Mouse (Mus musculus): ENCODE results near the gene Ppp2r5e. TPM values are rescaled to one million over a fixed set of nuclear protein-coding genes. Genes with fewer than 3 reads are reported as not detected.
A peak's percentile ranks its signal among the peaks of the same experiment; 100 is the strongest.

Ppp2r5e gene
- polyA plus RNA-seq, 1 experiment from 2014 or later: 21.3 TPM

DNA sequence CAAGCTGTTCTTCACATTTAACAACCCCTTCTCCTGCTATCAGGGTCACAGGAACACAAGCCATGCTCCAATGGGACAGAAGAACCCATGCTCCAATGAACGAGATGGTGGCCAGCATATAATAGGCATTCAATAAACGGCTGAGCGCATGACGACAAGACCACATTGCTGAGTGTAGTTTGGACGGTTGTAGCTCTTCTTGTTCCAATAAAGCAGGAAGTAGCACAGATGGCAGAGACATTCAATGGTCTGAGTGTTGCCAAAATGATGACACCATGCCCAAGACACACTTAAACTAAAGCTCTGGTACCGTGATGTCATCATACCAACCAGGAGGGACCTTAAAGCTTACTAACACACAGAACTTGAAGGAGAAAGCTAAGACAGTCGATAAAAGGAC is 16.7 kb upstream of the Ppp2r5e start:
- no peak for ATAC-seq (ENCODE audit: low FRiP score, low read depth)
- Histone ChIP-seq H3K27ac (no peak overlapping the region), H3K4me2 (replicated peaks) (no peak overlapping the region), H3K9me3 (no peaks in the 10 kb centered on the region), H3K27me3 (replicated peaks) (no peaks in the 10 kb centered on the region), H3K4me3 (no peak overlapping the region), H3K4me1 (peaks cover 3% of the 10 kb centered on the region; the same call in 1 of the 2 replicates), H3K9ac (no peak overlapping the region), H3K36me3 (no peaks in the 10 kb centered on the region)
- WGBS: 80% methylated on average over 7 of the region's 7 CpGs

DNA sequence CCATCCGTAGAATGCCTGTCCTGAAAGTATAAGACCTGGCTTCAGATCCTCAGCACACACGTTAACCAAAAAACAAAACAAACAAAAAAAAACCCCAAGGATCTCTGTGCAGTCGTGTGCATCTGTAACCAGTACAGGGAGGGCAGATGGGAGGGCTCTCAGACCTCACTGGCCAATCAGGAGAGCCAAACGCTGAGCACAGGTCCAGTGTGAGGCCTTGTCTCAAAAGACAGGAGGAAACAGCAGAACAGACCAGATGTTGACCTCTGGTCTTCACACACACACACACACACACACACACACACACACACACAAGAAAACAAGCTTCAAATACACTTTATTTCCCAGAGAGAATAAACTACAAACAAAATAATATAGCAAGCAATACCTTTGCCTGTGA is 3.4 kb upstream of the Ppp2r5e start:
- no peak overlapping the region for H3K27ac ChIP-seq
- no peak overlapping the region for H3K4me3 ChIP-seq
- H3K27me3 ChIP-seq (replicated peaks): no peaks in the 10 kb centered on the region
- WGBS: 26% methylated on average over 4 of the region's 4 CpGs
- peaks cover 4% of the 10 kb centered on the region for H3K4me1 ChIP-seq
- no peak overlapping the region; the same call in 1 of the 2 replicates for H3K4me2 ChIP-seq (replicated peaks)
- H3K36me3 ChIP-seq: no peaks in the 10 kb centered on the region
- no peaks in the 10 kb centered on the region for H3K9me3 ChIP-seq
- ATAC-seq (ENCODE audit: low FRiP score, low read depth): no peak
- no peak overlapping the region for H3K9ac ChIP-seq

DNA sequence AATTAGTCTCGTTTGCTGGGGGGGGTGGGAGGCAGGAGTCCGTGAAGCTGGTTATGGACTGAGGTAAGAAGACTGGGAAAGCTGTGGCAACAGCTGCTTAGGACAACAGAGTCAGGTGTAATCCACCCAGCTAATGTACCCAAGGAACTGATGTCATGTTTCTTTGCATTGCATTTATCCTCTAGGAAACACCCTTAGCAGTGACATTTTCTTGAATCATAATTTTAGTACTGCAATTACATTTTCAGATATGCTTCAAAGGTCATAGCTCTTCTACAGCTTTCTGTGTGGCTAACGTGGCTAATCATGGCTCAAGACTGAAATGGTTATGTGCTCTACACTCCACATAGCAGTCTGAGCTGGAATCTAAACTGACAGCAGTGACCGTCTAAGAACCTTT is 2.9 kb upstream of the Ppp2r5e start:
- no peaks in the 10 kb centered on the region for H3K36me3 ChIP-seq
- ATAC-seq (ENCODE audit: low FRiP score, low read depth): no peak
- no peak overlapping the region for H3K27ac ChIP-seq
- no peaks in the 10 kb centered on the region for H3K27me3 ChIP-seq (replicated peaks)
- peaks cover 8% of the 10 kb centered on the region for H3K4me1 ChIP-seq
- H3K4me2 ChIP-seq (replicated peaks): no peak overlapping the region; the same call in 1 of the 2 replicates
- whole genome bisulfite sequencing: 81% methylated on average over 4 of the region's 4 CpGs
- H3K4me3 ChIP-seq: no peak overlapping the region
- no peak overlapping the region for H3K9ac ChIP-seq
- H3K9me3 ChIP-seq: no peaks in the 10 kb centered on the region

DNA sequence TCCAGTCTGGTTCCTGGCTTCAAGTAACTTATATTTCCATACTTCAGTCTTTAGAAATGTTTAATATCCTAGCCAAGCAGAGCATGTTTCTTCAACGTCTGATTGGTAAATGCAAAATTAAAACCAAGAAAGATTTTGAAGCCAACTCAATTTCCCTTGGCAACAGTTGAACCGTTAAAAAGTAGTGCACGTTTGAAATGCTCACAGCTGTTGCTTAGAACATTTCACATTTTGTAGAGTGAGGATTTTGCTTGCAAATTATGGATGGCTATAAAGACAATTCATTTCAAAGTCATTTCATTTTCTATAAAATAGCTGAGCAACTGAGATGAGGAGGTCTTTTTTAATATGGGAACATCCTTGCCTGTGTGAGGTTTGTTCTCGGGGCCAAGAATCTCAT is 1.7 kb upstream of the Ppp2r5e start:
- peaks cover 16% of the 10 kb centered on the region for H3K4me1 ChIP-seq
- H3K9me3 ChIP-seq: no peaks in the 10 kb centered on the region
- peaks cover 4% of the 10 kb centered on the region for H3K36me3 ChIP-seq
- no peak overlapping the region for H3K27ac ChIP-seq
- no peaks in the 10 kb centered on the region for H3K27me3 ChIP-seq (replicated peaks)
- H3K4me3 ChIP-seq: no peak overlapping the region
- H3K4me2 ChIP-seq (replicated peaks): no peak overlapping the region
- no peak for ATAC-seq (ENCODE audit: low FRiP score, low read depth)
- no peak overlapping the region for H3K9ac ChIP-seq
- 86% methylated on average over 4 of the region's 4 CpGs for WGBS

DNA sequence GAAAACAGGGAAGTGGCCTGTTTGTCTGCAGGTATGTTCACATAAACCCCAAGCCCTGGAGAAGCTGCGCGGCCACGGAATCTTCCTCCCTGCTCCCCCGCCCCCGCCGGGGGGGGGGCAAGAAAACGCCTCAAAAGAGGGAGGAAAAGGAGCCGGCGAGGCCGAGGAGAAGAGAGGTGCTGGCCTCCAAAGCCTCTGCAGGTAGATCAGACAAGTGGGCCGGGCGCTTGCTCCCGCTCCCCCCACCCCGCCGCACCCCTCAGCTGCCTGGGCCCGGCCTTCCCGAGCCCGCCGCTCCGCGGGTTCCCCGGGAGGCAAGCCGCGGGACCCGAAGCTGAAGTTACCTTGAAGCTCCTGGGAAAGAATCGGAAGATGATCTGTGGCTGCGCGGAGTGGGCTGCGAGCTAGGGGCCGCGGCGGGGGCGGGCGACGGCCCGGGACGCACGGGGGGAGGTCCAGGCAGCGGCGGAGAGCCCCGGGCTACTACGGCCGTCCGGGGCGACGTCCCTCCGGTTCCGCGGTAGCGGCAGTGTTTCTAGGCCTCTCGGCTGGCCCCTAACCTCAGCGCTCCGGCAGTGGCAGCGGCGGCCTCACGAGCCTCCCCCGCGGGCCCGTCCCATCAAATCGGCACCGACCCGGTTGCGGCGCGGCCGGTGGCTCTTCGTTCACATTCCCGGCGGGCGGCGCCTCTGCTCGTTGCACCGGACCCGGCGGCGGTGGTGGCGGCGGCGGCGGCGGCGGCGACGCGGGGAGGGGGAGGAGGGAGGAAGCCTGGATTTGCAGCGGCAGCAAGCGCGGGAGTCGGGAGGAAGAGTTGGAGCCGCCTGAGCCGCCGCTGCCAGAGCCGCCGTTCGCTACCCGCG is 523 bp downstream of the Ppp2r5e start:
- peaks cover 16% of the 10 kb centered on the region for H3K4me1 ChIP-seq
- peak overlapping the region; percentile 95 for H3K27ac ChIP-seq
- under 1% methylated on average over 87 of the region's 97 CpGs for WGBS
- no peaks in the 10 kb centered on the region for H3K27me3 ChIP-seq (replicated peaks)
- peaks cover 18% of the 10 kb centered on the region for H3K36me3 ChIP-seq
- no peaks in the 10 kb centered on the region for H3K9me3 ChIP-seq
- H3K4me2 ChIP-seq (replicated peaks): peak overlapping the region; percentile 87
- H3K9ac ChIP-seq: peak overlapping the region; percentile 93
- peak overlapping the region; percentile 87 for H3K4me3 ChIP-seq
- peak; percentile 59 for ATAC-seq (ENCODE audit: low FRiP score, low read depth)

DNA sequence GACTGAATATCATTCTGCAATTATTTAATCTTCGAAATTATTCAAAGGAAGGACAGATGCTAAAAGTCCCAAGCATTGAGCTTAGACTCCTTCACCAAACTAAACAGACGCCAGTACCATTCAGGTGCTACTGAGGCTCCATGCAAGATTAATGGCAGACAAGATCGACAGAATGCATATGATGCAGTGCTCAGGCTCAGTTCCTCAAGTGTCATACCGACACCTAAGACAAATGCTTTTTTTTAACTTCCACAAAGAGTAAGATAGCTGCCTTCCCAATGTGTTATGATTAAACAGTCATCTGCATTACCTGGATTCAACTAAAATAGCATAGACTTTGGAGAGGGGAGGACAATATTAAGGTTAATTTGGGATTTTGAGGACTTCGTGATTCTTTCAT is 1.6 kb downstream of the Ppp2r5e start:
- no peak for ATAC-seq (ENCODE audit: low FRiP score, low read depth)
- 41% methylated on average over 5 of the region's 5 CpGs for WGBS
- Histone ChIP-seq H3K36me3 (peaks cover 29% of the 10 kb centered on the region), H3K4me2 (replicated peaks) (peak overlapping the region; percentile 87), H3K9ac (peak overlapping the region; percentile 93; the same call in 1 of the 2 replicates), H3K4me3 (peak overlapping the region; percentile 5; the same call in 1 of the 2 replicates), H3K27ac (no peak overlapping the region), H3K27me3 (replicated peaks) (no peaks in the 10 kb centered on the region), H3K9me3 (no peaks in the 10 kb centered on the region), H3K4me1 (peaks cover 16% of the 10 kb centered on the region)

DNA sequence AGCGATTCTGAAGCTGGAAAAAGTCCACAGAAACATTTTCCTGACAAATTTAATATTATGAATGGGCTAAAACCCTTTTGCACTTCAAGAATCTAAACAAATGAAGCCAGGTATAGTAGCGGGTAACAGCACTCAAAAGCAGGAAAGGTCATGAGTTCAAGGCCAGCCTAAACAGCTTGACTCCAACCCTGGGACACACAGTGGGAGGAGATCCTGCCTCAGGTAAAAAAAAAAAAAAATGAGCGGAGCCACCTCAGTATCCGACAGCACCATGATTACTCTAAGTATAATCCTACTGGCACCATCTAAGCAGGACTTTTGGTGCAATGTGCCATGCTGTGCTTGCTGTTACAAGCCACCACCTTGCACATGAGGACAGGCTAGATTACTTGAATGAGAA is 2.2 kb downstream of the Ppp2r5e start:
- Histone ChIP-seq H3K4me2 (replicated peaks) (peak overlapping the region; percentile 87), H3K27ac (no peak overlapping the region), H3K4me3 (no peak overlapping the region), H3K27me3 (replicated peaks) (no peaks in the 10 kb centered on the region), H3K36me3 (peaks cover 34% of the 10 kb centered on the region), H3K9me3 (no peaks in the 10 kb centered on the region), H3K4me1 (peaks cover 16% of the 10 kb centered on the region), H3K9ac (no peak overlapping the region)
- WGBS: 81% methylated on average over 4 of the region's 4 CpGs
- ATAC-seq (ENCODE audit: low FRiP score, low read depth): no peak

DNA sequence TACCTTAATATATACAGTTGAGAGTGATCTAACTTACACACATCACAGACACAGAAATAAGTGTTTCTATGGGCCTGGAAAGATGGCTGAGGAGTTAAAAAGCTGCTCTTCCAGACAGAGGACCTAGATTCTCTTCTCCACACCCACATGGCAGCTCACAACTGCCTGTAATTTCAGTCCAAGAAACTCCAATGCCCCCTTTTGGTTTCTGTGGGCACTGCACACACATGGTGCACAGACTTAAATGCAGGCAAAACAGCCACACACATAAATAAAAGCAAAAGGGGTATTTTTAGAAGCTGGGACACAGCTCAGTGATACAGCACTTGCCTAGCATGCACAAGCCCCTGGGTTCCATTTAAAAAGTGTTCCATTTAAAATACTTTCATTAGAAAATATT is 8.5 kb downstream of the Ppp2r5e start:
- H3K27me3 ChIP-seq (replicated peaks): no peaks in the 10 kb centered on the region
- H3K36me3 ChIP-seq: peaks cover 53% of the 10 kb centered on the region
- no peak overlapping the region for H3K27ac ChIP-seq
- ATAC-seq (ENCODE audit: low FRiP score, low read depth): no peak
- H3K4me3 ChIP-seq: no peak overlapping the region
- H3K9me3 ChIP-seq: no peaks in the 10 kb centered on the region
- H3K9ac ChIP-seq: no peak overlapping the region
- no peak overlapping the region for H3K4me2 ChIP-seq (replicated peaks)
- no peaks in the 10 kb centered on the region for H3K4me1 ChIP-seq

DNA sequence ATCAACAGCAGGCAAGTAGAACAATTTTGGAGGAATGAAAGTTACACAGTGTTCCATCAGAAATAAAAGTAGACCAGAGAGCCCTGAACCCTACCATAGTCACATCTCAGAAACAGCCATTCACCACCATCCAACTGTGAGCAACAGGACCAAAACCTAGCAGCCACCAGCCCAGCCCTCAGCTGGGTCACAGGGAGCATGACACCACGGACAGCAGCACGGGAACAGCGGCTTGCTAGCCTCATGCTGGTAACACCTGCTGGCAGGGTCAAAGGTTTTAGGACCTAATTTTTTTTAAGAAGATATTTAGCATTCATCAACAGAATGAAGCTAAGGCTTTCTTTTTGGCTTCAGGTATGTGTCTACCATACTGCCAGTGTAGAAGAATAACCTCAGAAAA is 12.3 kb downstream of the Ppp2r5e start:
- no peak for ATAC-seq (ENCODE audit: low FRiP score, low read depth)
- 80% methylated on average over 3 of the region's 3 CpGs for WGBS
- peaks cover 29% of the 10 kb centered on the region for H3K36me3 ChIP-seq

DNA sequence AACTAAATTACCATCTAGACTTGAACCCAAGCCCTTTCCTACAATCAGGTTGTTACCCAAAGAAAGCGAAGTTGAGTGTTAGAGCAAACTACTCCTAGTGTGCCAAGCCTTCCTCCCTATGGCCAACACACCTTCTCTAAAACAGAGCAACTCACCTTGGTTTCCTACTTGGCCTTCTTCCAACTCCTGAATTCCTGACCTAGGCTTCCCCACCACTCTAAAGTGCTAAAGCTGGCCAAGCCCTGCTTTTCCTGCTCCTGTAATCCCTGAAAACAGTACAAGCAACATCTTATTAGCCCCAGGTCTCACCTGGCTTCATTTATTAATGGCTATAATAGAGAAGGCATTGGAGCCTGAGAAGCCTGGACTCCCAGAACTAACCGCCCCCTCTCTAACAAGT is 17.0 kb downstream of the Ppp2r5e start:
- no peak overlapping the region for H3K4me3 ChIP-seq
- H3K27me3 ChIP-seq (replicated peaks): no peaks in the 10 kb centered on the region
- no peak overlapping the region for H3K9ac ChIP-seq
- no peak overlapping the region for H3K4me2 ChIP-seq (replicated peaks)
- H3K36me3 ChIP-seq: peaks cover 8% of the 10 kb centered on the region; the same call in 1 of the 2 replicates
- H3K9me3 ChIP-seq: no peaks in the 10 kb centered on the region
- WGBS: 96% methylated on average over 2 of the region's 2 CpGs
- ATAC-seq (ENCODE audit: low FRiP score, low read depth): no peak
- H3K27ac ChIP-seq: no peak overlapping the region
- H3K4me1 ChIP-seq: no peaks in the 10 kb centered on the region

More for the DNA sequence above, 12.3 kb downstream of the Ppp2r5e start:
- Histone ChIP-seq H3K27me3 (replicated peaks) (no peaks in the 10 kb centered on the region), H3K4me3 (no peak overlapping the region), H3K4me2 (replicated peaks) (no peak overlapping the region), H3K9me3 (no peaks in the 10 kb centered on the region), H3K27ac (no peak overlapping the region), H3K9ac (no peak overlapping the region), H3K4me1 (no peaks in the 10 kb centered on the region)

DNA sequence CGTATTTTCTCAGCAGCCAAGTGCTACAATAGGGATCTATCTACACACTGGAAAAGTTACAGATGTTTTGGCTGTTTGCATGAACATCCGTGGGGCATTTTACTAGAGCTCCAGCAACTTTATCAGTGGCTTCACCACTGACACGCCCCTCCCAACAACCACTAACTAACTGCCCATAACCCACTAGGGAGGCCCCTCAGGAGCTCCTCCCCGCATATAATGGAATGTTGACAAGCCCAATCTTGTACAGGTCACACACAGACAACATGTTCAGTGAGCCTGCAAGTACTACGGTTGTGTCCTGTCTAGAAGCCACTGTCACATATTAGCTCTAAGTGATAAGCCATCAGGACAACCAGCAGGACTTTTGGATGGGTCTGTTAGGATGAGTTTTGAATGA is 18.8 kb downstream of the Ppp2r5e start:
- no peak overlapping the region for H3K27ac ChIP-seq
- WGBS: 88% methylated on average over 5 of the region's 5 CpGs
- no peaks in the 10 kb centered on the region for H3K27me3 ChIP-seq (replicated peaks)
- no peaks in the 10 kb centered on the region for H3K9me3 ChIP-seq
- no peak for ATAC-seq (ENCODE audit: low FRiP score, low read depth)
- H3K4me1 ChIP-seq: no peaks in the 10 kb centered on the region; the same call in 1 of the 2 replicates
- H3K36me3 ChIP-seq: peaks cover 4% of the 10 kb centered on the region; the same call in 1 of the 2 replicates
- H3K4me2 ChIP-seq (replicated peaks): no peak overlapping the region
- no peak overlapping the region for H3K4me3 ChIP-seq
- H3K9ac ChIP-seq: no peak overlapping the region

DNA sequence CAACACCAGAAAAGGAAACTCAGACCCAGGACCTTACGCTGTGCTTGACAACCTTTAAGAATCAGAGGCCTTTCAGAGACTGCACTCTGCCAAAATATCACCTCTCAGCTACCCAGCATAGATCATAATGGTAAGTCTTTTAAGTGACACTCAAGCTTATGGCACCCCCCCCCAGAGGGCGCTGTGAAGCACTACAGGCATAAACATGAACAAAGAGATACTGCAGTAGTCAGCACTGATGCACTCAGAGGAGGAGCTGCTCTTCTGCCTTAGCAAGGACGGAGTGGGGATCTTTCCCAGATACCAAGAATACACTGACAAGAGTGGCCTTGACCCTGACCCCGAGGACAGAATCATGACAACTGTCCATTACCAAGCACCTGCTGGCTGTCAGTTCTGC is 23.8 kb downstream of the Ppp2r5e start:
- no peak for ATAC-seq (ENCODE audit: low FRiP score, low read depth)
- 63% methylated on average over 4 of the region's 4 CpGs for WGBS
- H3K36me3 ChIP-seq: no peaks in the 10 kb centered on the region
- no peak overlapping the region for H3K4me2 ChIP-seq (replicated peaks)
- no peak overlapping the region for H3K27ac ChIP-seq
- no peaks in the 10 kb centered on the region; the same call in 1 of the 2 replicates for H3K4me1 ChIP-seq
- no peaks in the 10 kb centered on the region for H3K27me3 ChIP-seq (replicated peaks)
- no peak overlapping the region for H3K4me3 ChIP-seq
- no peak overlapping the region for H3K9ac ChIP-seq
- no peaks in the 10 kb centered on the region for H3K9me3 ChIP-seq

DNA sequence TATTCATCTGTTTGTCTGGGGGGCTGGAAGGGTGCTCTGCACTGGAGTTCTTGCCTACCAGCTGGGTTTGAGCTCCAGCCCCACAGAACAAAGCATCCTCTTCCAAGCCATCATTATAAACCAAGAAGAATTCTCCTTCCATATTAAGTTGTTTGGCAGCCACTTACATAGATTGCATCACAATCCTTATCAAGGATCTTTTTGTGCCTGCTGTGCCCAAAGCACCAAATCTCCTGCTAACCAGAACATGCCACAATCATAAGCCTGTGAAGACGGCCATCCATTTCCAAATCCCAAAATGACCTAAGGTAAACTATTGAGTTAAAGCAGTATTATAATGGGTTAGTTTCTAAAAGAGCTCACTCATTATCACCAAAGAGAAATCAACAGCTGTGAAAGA is 25.9 kb downstream of the Ppp2r5e start:
- Histone ChIP-seq H3K9me3 (no peaks in the 10 kb centered on the region), H3K27me3 (replicated peaks) (no peaks in the 10 kb centered on the region), H3K36me3 (peaks cover 4% of the 10 kb centered on the region; the same call in 1 of the 2 replicates), H3K4me3 (no peak overlapping the region), H3K4me1 (no peaks in the 10 kb centered on the region; the same call in 1 of the 2 replicates), H3K27ac (no peak overlapping the region), H3K9ac (no peak overlapping the region), H3K4me2 (replicated peaks) (no peak overlapping the region)
- WGBS: 82% methylated on average over 1 of the region's 1 CpGs
- ATAC-seq (ENCODE audit: low FRiP score, low read depth): no peak
